Mouse (Mus musculus) kidney, embryonic 15.5 days (tissue): Measurements from ENCODE around the gene Alad. TPM values are rescaled to one million over a fixed set of nuclear protein-coding genes. Genes with fewer than 3 reads are reported as not detected.
"Not testable (repeated sequence)": the region's sequence is repeated elsewhere in the genome, so short reads cannot be mapped to it uniquely, and the experiment has no call there.

Source experiments
- ATAC-seq: fragments of 200-750 bp; cut with Nextera tagmentation; replicated peaks from 2 replicates; pipeline ENCODE4 v1.8.0; 2017; ENCODE audit warnings: moderate TSS enrichment; ENCODE audit not compliant: low FRiP score
- H3K27ac ChIP-seq: fragments of 300-500 bp; sonication (generic); 2 replicates; pipeline ENCODE4 v1.5.1; 2015; ENCODE audit warnings: mild to moderate bottlenecking, inconsistent platforms
- H3K27me3 ChIP-seq: fragments of 300-500 bp; sonication (generic); 2 replicates; pipeline ENCODE4 v1.6.1; 2015; ENCODE audit warnings: inconsistent platforms
- H3K36me3 ChIP-seq: fragments of 300-500 bp; sonication (generic); 2 replicates; pipeline ENCODE4 v1.6.1; 2015; ENCODE audit warnings: inconsistent platforms
- H3K4me1 ChIP-seq: fragments of 300-500 bp; sonication (generic); 2 replicates; pipeline ENCODE4 v1.6.1; 2015; ENCODE audit warnings: inconsistent platforms
- H3K4me2 ChIP-seq: fragments of 300-500 bp; sonication (generic); 2 replicates; pipeline ENCODE4 v1.6.1; 2015; ENCODE audit warnings: moderate library complexity, mild to moderate bottlenecking, inconsistent platforms
- H3K4me3 ChIP-seq: fragments of 300-500 bp; sonication (generic); replicated peaks from 2 replicates; pipeline ENCODE4 v1.5.1; 2015; ENCODE audit warnings: mild to moderate bottlenecking, inconsistent platforms
- H3K9ac ChIP-seq: fragments of 300-500 bp; sonication (generic); 2 replicates; pipeline ENCODE4 v1.6.1; 2015; ENCODE audit warnings: mild to moderate bottlenecking, inconsistent platforms
- H3K9me3 ChIP-seq: fragments of 300-500 bp; sonication (generic); replicated peaks from 2 replicates; pipeline ENCODE4 v1.6.1; 2016; ENCODE audit warnings: inconsistent platforms
- WGBS: fragments of 180-500 bp; shearing (Covaris S2); methylation state at CpG from one replicate; pipeline ENCODE4 v1.1.7; 2015; ENCODE audit warnings: mixed read lengths; 5-methylcytosine and 5-hydroxymethylcytosine counted together
- polyA plus RNA-seq: library from polyadenylated mRNA; unstranded; fragments of >200 nt; fragmentation: Nextera tagmentation; extraction: Ambion mirVana; gene quantifications from 2 replicates; pipeline ENCODE4 v1.2.1, GENCODE M21; 2015

The Alad gene
- polyA plus RNA-seq, 1 experiment from 2014 or later = 106 TPM

GRCm38 (mm10) chr4:62479937-62480708 is 39.6 kb downstream of the Alad start, which contains the start of gene Bspry:
TSS of gene Bspry (plus strand) at chr4:62480053.
- H3K36me3 ChIP-seq = no peaks in the 10 kb centered on the region
- no peaks in the 10 kb centered on the region for H3K9me3 ChIP-seq
- 1% methylated on average over 70 of the region's 71 CpGs for WGBS
- H3K4me3 ChIP-seq = peak within 1 kb of the TSS; percentile 60
- ATAC-seq = peak; percentile 90
- no peaks in the 10 kb centered on the region for H3K27me3 ChIP-seq
- H3K4me2 ChIP-seq = peak within 1 kb of the TSS; percentile 88
- peaks cover 20% of the 10 kb centered on the region for H3K4me1 ChIP-seq
- peak within 1 kb of the TSS; percentile 49 for H3K9ac ChIP-seq
- H3K27ac ChIP-seq = peak within 1 kb of the TSS; percentile 77

GRCm38 (mm10) chr4:62479593-62479936 is 40.2 kb downstream of the Alad start:
- WGBS = 14% methylated on average over 11 of the region's 11 CpGs

GRCm38 (mm10) chr4:62477542-62478244 is 42.0 kb downstream of the Alad start:
- H3K27ac ChIP-seq = peak overlapping the region; percentile 61
- H3K9me3 ChIP-seq = no peaks in the 10 kb centered on the region
- H3K4me2 ChIP-seq = no peak overlapping the region
- no peak for ATAC-seq
- H3K4me3 ChIP-seq = no peak overlapping the region
- no peaks in the 10 kb centered on the region for H3K36me3 ChIP-seq
- WGBS = 79% methylated on average over 6 of the region's 6 CpGs
- no peaks in the 10 kb centered on the region for H3K27me3 ChIP-seq
- H3K4me1 ChIP-seq = peaks cover 20% of the 10 kb centered on the region
- H3K9ac ChIP-seq = no peak overlapping the region

More at GRCm38 (mm10) chr4:62479593-62479936, 40.2 kb downstream of the Alad start:
- not testable (repeated sequence) for H3K27me3 ChIP-seq, ATAC-seq, H3K36me3 ChIP-seq, H3K27ac ChIP-seq, H3K9me3 ChIP-seq
- H3K9ac ChIP-seq = peak overlapping the region; percentile 49
- peak overlapping the region; percentile 88 for H3K4me2 ChIP-seq
- peak overlapping the region; percentile 60 for H3K4me3 ChIP-seq
- H3K4me1 ChIP-seq = peaks cover 20% of the 10 kb centered on the region

GRCm38 (mm10) chr4:62475793-62476192 is 43.9 kb downstream of the Alad start:
- 74% methylated on average over 6 of the region's 6 CpGs for WGBS
- H3K27ac ChIP-seq = peak overlapping the region; percentile 9; the same call in 1 of the 2 replicates
- H3K4me3 ChIP-seq = no peak overlapping the region
- no peak overlapping the region for H3K4me2 ChIP-seq
- no peak overlapping the region for H3K9ac ChIP-seq
- no peaks in the 10 kb centered on the region for H3K9me3 ChIP-seq
- H3K4me1 ChIP-seq = peaks cover 18% of the 10 kb centered on the region
- H3K36me3 ChIP-seq = no peaks in the 10 kb centered on the region
- ATAC-seq = no peak
- H3K27me3 ChIP-seq = no peaks in the 10 kb centered on the region

GRCm38 (mm10) chr4:62475131-62475530 is 44.6 kb downstream of the Alad start:
- Histone ChIP-seq H3K9ac (no peak overlapping the region), H3K4me2 (no peak overlapping the region), H3K4me1 (peaks cover 15% of the 10 kb centered on the region), H3K27me3 (no peaks in the 10 kb centered on the region), H3K27ac (peak overlapping the region; percentile 66), H3K4me3 (no peak overlapping the region), H3K36me3 (no peaks in the 10 kb centered on the region), H3K9me3 (no peaks in the 10 kb centered on the region)
- ATAC-seq = 0 out of 2 replicates have a peak, but pooled peaks have one; percentile 1
- WGBS = 72% methylated on average over 2 of the region's 2 CpGs

GRCm38 (mm10) chr4:62472071-62472470 is 47.6 kb downstream of the Alad start:
- no peak for ATAC-seq
- Histone ChIP-seq H3K27me3 (no peaks in the 10 kb centered on the region), H3K27ac (no peak overlapping the region), H3K4me2 (no peak overlapping the region), H3K4me1 (0 out of 2 replicates have a peak, but pooled peaks cover 5% of the 10 kb centered on the region), H3K4me3 (no peak overlapping the region), H3K36me3 (peaks cover 5% of the 10 kb centered on the region), H3K9ac (no peak overlapping the region), H3K9me3 (no peaks in the 10 kb centered on the region)
- 97% methylated on average over 2 of the region's 2 CpGs for WGBS

- no peaks in the 10 kb centered on the region for H3K9me3 ChIP-seq
- 0 out of 2 replicates have a peak, but pooled peaks cover 5% of the 10 kb centered on the region for H3K4me1 ChIP-seq
- WGBS = under 1% methylated on average over 30 of the region's 30 CpGs
- H3K4me2 ChIP-seq = peak within 1 kb of the TSS; percentile 83
- H3K27me3 ChIP-seq = no peaks in the 10 kb centered on the region
- peaks cover 5% of the 10 kb centered on the region for H3K36me3 ChIP-seq
- peak within 1 kb of the TSS; percentile 75 for H3K9ac ChIP-seq
- peak; percentile 93 for ATAC-seq
- peak within 1 kb of the TSS; percentile 77 for H3K4me3 ChIP-seq
- H3K27ac ChIP-seq = no peak within 1 kb of the TSS
Measured at GRCm38 (mm10) chr4:62470598-62471051, 49.1 kb downstream of the Alad start, which contains the start of gene Wdr31. TSS of gene Wdr31 (minus strand) at chr4:62470896.

GRCm38 (mm10) chr4:62468158-62468557 is 51.6 kb downstream of the Alad start:
- 96% methylated on average over 1 of the region's 1 CpGs for WGBS
- Histone ChIP-seq H3K4me3 (no peak overlapping the region), H3K27ac (no peak overlapping the region), H3K27me3 (no peaks in the 10 kb centered on the region), H3K9me3 (no peaks in the 10 kb centered on the region), H3K9ac (no peak overlapping the region), H3K4me2 (no peak overlapping the region), H3K4me1 (0 out of 2 replicates have a peak, but pooled peaks cover 5% of the 10 kb centered on the region), H3K36me3 (peaks cover 6% of the 10 kb centered on the region)
- ATAC-seq = no peak

- peaks cover 16% of the 10 kb centered on the region for H3K36me3 ChIP-seq
- H3K9me3 ChIP-seq = no peaks in the 10 kb centered on the region
- no peak overlapping the region for H3K27ac ChIP-seq
- H3K4me1 ChIP-seq = no peaks in the 10 kb centered on the region
- H3K4me2 ChIP-seq = no peak overlapping the region
- no peak for ATAC-seq
- no peaks in the 10 kb centered on the region for H3K27me3 ChIP-seq
- WGBS = 92% methylated on average over 2 of the region's 2 CpGs
- H3K4me3 ChIP-seq = no peak overlapping the region
- H3K9ac ChIP-seq = no peak overlapping the region
Measured at GRCm38 (mm10) chr4:62463124-62463523, 56.6 kb downstream of the Alad start.

GRCm38 (mm10) chr4:62460348-62460747 is 59.4 kb downstream of the Alad start:
- Histone ChIP-seq H3K4me1 (no peaks in the 10 kb centered on the region), H3K9ac (no peak overlapping the region), H3K4me2 (no peak overlapping the region), H3K27me3 (no peaks in the 10 kb centered on the region), H3K36me3 (peaks cover 21% of the 10 kb centered on the region), H3K4me3 (no peak overlapping the region), H3K9me3 (no peaks in the 10 kb centered on the region), H3K27ac (no peak overlapping the region)
- WGBS = 88% methylated on average over 8 of the region's 8 CpGs
- no peak for ATAC-seq
